Mouse (Mus musculus) liver, embryonic 14.5 days (tissue): ENCODE results near the gene BC029722.

ENCODE experiments used
- CTCF ChIP-seq: IDR thresholded peaks from 2 replicates; pipeline ENCODE4 v1.5.1; 2016; ENCODE audit warnings: antibody characterized with exemption, low read depth, control low read depth
- EP300 ChIP-seq: IDR thresholded peaks from 2 replicates; pipeline ENCODE4 v1.6.1; 2016; ENCODE audit warnings: antibody characterized with exemption, low read depth

GRCm38 (mm10) chr2:155849464-155849863, 30.2 kb upstream of the BC029722 start:
- TF ChIP-seq CTCF (no peak), EP300 (no peak)
